Mouse (Mus musculus): ENCODE results near the gene Ncstn.

DNA sequence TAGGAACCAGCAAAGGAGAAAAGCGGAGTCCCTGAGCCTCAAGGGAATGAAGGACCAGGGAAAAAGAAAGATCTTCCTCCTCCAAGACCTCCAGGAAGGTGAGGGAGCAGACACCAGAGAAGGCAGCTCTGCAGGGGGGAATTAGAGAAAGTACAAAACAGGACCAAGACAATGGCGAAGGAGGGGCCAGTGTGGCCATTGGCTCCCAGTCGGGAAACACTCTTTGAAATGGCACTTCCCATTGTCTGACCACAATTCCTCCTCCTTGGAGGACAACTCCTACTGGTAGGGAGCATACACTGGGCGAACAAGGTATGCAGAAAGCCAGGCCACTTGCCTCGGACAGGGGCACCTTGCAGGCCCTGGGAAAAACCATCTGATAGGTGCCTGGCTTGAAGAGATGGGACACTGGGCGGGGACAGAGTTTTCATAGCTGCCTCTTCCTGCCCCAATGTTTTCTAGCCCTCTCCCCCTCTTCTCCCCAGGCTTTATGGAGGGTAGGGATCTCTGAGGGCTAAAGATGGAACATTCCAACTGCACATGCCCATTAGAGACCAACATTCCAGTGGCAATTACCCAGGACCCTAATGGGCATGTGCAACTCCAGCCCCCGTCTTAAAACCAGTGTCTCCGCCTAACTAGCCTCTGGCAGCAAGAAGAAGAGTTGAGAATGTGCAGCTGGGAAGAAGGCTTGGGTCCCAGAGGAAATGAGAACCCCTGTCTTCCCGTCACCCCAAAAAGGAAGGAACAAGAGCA, 58.3 kb downstream of the Ncstn start:
- TF ChIP-seq CTCF (IDR thresholded peaks at IDR 0.05; ENCODE audit: low read depth): no peak
- TF ChIP-seq EP300 (IDR thresholded peaks at IDR 0.05; ENCODE audit: low read depth): no peak

Measured in liver, embryonic 14.5 days (tissue).